Mouse (Mus musculus): ENCODE data around the gene Sugp1. TPM values are rescaled to one million over a fixed set of nuclear protein-coding genes. Genes with fewer than 3 reads are reported as not detected.
A peak's percentile ranks its signal among the peaks of the same experiment; 100 is the strongest.

Sugp1 gene
- polyA plus RNA-seq, 2 experiments, result 25.4 to 32.6 TPM

GRCm38 (mm10) chr8:70083285-70083684 lies 40.7 kb downstream of the Sugp1 start, which contains the start of gene Hapln4:
Hapln4 (plus strand) TSS chr8:70083457.
- DNase-seq (ENCODE audit: low spot score), result no peak
- Histone ChIP-seq H3K4me3 (replicated peaks; ENCODE audit: low read length) (peak within 1 kb of the TSS; percentile 39), H3K27me3 (ENCODE audit: control insufficient read depth, insufficient read depth, low read length) (peaks cover 66% of the 10 kb centered on the region), H3K9ac (ENCODE audit: low read depth, low read length, severe bottlenecking) (peak within 1 kb of the TSS; percentile 40), H3K4me1 (ENCODE audit: control insufficient read depth, insufficient read depth, low read length) (peaks cover 6% of the 10 kb centered on the region), H3K36me3 (ENCODE audit: control insufficient read depth, insufficient read depth, low read length) (no peaks in the 10 kb centered on the region), H3K4me2 (replicated peaks; ENCODE audit: low read depth, low read length, severe bottlenecking) (peak within 1 kb of the TSS; percentile 66), H3K27ac (replicated peaks; ENCODE audit: low read depth, low read length) (no peak within 1 kb of the TSS), H3K9me3 (ENCODE audit: control insufficient read depth, low read length) (no peaks in the 10 kb centered on the region)
- TF ChIP-seq POLR2A (IDR thresholded peaks at IDR 0.05; ENCODE audit: borderline replicate concordance, extremely low read depth, insufficient read depth, insufficient read length), result no peak
- ATAC-seq (ENCODE audit: low FRiP score, low read depth), result no peak
- WGBS, result 0% methylated on average over 26 of the region's 26 CpGs

- Histone ChIP-seq H3K9ac (ENCODE audit: low read depth, low read length, severe bottlenecking) (peak overlapping the region; percentile 40), H3K4me1 (ENCODE audit: control insufficient read depth, insufficient read depth, low read length) (peaks cover 6% of the 10 kb centered on the region), H3K4me3 (replicated peaks; ENCODE audit: low read length) (peak overlapping the region; percentile 39), H3K36me3 (ENCODE audit: control insufficient read depth, insufficient read depth, low read length) (no peaks in the 10 kb centered on the region), H3K27me3 (ENCODE audit: control insufficient read depth, insufficient read depth, low read length) (peaks cover 77% of the 10 kb centered on the region), H3K4me2 (replicated peaks; ENCODE audit: low read depth, low read length, severe bottlenecking) (peak overlapping the region; percentile 66), H3K9me3 (ENCODE audit: control insufficient read depth, low read length) (no peaks in the 10 kb centered on the region), H3K27ac (replicated peaks; ENCODE audit: low read depth, low read length) (no peak overlapping the region)
- WGBS, result 3% methylated on average over 59 of the region's 71 CpGs
- ATAC-seq (ENCODE audit: low FRiP score, low read depth) (0 out of 2 replicates have a peak, but pooled peaks have one; percentile 19), DNase-seq (ENCODE audit: low spot score) (no peak)
- no peak for TF ChIP-seq POLR2A (IDR thresholded peaks at IDR 0.05; ENCODE audit: borderline replicate concordance, extremely low read depth, insufficient read depth, insufficient read length)
These were observed 41.8 kb downstream of the Sugp1 start for GRCm38 (mm10) chr8:70084191-70085065.

DNA sequence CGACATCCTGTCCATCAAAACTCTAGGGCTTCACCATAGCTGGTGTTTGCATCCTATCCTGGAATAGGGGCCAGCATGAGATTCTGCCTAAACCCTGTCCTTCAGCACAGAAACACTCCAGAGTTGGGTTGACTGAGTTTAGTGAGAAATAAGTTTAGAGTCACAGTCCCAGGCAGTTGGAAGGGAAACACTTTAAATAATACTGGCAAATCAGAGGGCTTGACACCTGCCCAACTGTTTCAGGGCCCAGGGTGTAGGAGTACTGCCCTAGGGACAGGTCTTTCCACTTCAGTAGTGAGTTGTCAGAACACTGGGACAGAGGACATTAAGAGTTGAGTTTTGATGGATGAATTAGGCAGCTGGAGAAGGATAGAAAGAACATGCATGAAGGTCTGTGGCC lies 43.5 kb downstream of the Sugp1 start:
- H3K4me3 ChIP-seq (replicated peaks; ENCODE audit: low read length), result no peak overlapping the region
- no peaks in the 10 kb centered on the region for H3K36me3 ChIP-seq (ENCODE audit: control insufficient read depth, insufficient read depth, low read length)
- 65% methylated on average over 1 of the region's 1 CpGs for WGBS
- peaks cover 6% of the 10 kb centered on the region for H3K4me1 ChIP-seq (ENCODE audit: control insufficient read depth, insufficient read depth, low read length)
- no peak for TF ChIP-seq POLR2A (IDR thresholded peaks at IDR 0.05; ENCODE audit: borderline replicate concordance, extremely low read depth, insufficient read depth, insufficient read length)
- H3K4me2 ChIP-seq (replicated peaks; ENCODE audit: low read depth, low read length, severe bottlenecking), result no peak overlapping the region
- DNase-seq (ENCODE audit: low spot score) (no peak), ATAC-seq (ENCODE audit: low FRiP score, low read depth) (no peak)
- no peak overlapping the region for H3K9ac ChIP-seq (ENCODE audit: low read depth, low read length, severe bottlenecking)
- H3K27ac ChIP-seq (replicated peaks; ENCODE audit: low read depth, low read length), result no peak overlapping the region
- H3K9me3 ChIP-seq (ENCODE audit: control insufficient read depth, low read length), result no peaks in the 10 kb centered on the region
- H3K27me3 ChIP-seq (ENCODE audit: control insufficient read depth, insufficient read depth, low read length), result peaks cover 92% of the 10 kb centered on the region

GRCm38 (mm10) chr8:70087237-70087636 lies 44.6 kb downstream of the Sugp1 start:
- Histone ChIP-seq H3K4me3 (replicated peaks; ENCODE audit: low read length) (no peak overlapping the region), H3K9ac (ENCODE audit: low read depth, low read length, severe bottlenecking) (no peak overlapping the region), H3K4me2 (replicated peaks; ENCODE audit: low read depth, low read length, severe bottlenecking) (no peak overlapping the region), H3K36me3 (ENCODE audit: control insufficient read depth, insufficient read depth, low read length) (no peaks in the 10 kb centered on the region), H3K4me1 (ENCODE audit: control insufficient read depth, insufficient read depth, low read length) (peaks cover 6% of the 10 kb centered on the region), H3K27me3 (ENCODE audit: control insufficient read depth, insufficient read depth, low read length) (peaks cover 88% of the 10 kb centered on the region), H3K9me3 (ENCODE audit: control insufficient read depth, low read length) (no peaks in the 10 kb centered on the region), H3K27ac (replicated peaks; ENCODE audit: low read depth, low read length) (no peak overlapping the region)
- TF ChIP-seq POLR2A (IDR thresholded peaks at IDR 0.05; ENCODE audit: borderline replicate concordance, extremely low read depth, insufficient read depth, insufficient read length), result no peak
- DNase-seq (ENCODE audit: low spot score) (no peak), ATAC-seq (ENCODE audit: low FRiP score, low read depth) (no peak)
- 5% methylated on average over 7 of the region's 7 CpGs for WGBS

DNA sequence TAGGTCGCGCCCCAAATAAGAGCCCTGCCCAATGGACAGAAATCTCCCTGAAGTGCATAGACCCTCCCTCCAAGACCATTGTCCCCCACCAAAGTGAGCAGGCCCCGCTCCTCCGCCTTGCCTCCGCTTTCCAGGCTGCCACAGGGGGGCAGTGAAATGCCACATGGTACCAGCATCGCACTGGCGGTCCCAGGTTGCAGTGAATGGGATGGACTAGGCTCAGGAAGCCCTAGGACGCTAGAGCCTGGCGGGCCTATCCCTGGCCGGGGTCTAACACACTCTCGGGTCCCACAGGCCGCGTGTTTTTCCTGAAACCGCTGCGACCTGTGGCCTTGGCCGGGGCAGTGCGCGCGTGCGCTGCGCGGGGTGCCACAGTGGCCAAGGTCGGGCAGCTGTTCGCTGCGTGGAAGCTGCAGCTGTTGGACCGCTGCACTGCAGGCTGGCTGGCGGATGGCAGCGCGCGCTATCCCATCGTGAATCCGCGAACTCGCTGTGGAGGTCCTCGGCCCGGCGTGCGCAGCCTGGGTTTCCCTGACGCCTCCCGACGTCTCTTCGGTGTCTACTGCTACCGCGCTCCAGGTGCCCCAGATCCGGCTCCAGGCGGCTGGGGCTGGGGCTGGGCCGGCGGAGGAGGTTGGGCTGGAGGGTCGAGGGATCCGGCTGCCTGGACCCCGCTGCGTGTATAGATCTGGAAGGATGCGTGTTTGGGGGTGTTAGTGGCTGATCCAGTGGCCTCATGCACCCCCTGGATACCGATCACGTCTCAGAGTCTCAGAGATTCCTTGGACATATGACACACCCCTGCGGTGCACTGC lies 45.4 kb downstream of the Sugp1 start:
- H3K4me1 ChIP-seq (ENCODE audit: control insufficient read depth, insufficient read depth, low read length), result peaks cover 6% of the 10 kb centered on the region
- peak; percentile 46 for DNase-seq (ENCODE audit: low spot score)
- ATAC-seq (ENCODE audit: low FRiP score, low read depth), result 0 out of 2 replicates have a peak, but pooled peaks have one; percentile 36
- peak overlapping the region; percentile 60 for H3K4me2 ChIP-seq (replicated peaks; ENCODE audit: low read depth, low read length, severe bottlenecking)
- no peaks in the 10 kb centered on the region for H3K9me3 ChIP-seq (ENCODE audit: control insufficient read depth, low read length)
- H3K9ac ChIP-seq (ENCODE audit: low read depth, low read length, severe bottlenecking), result peak overlapping the region; percentile 40
- WGBS, result 5% methylated on average over 43 of the region's 56 CpGs
- H3K4me3 ChIP-seq (replicated peaks; ENCODE audit: low read length), result peak overlapping the region; percentile 37
- no peak overlapping the region for H3K27ac ChIP-seq (replicated peaks; ENCODE audit: low read depth, low read length)
- no peak for TF ChIP-seq POLR2A (IDR thresholded peaks at IDR 0.05; ENCODE audit: borderline replicate concordance, extremely low read depth, insufficient read depth, insufficient read length)
- no peaks in the 10 kb centered on the region for H3K36me3 ChIP-seq (ENCODE audit: control insufficient read depth, insufficient read depth, low read length)
- peaks cover 80% of the 10 kb centered on the region for H3K27me3 ChIP-seq (ENCODE audit: control insufficient read depth, insufficient read depth, low read length)

All from limb, embryonic 14.5 days (tissue).